Mouse (Mus musculus) retina, postnatal 1 day (tissue): ENCODE results near the gene Lrrc71.

Experiments
- DNase-seq: peaks from one replicate; pipeline ENCODE4 v3.0.0-alpha.2; 2012

Gene Lrrc71

GRCm38 (mm10) chr3:87763202-87763601 lies 14.8 kb upstream of the Lrrc71 start:
- no peak for DNase-seq

GRCm38 (mm10) chr3:87761408-87762375 lies 13.3 kb upstream of the Lrrc71 start:
- DNase-seq: no peak

- DNase-seq: no peak
Observed at GRCm38 (mm10) chr3:87758641-87759040, 10.2 kb upstream of the Lrrc71 start.

- no peak for DNase-seq
Observed at GRCm38 (mm10) chr3:87756488-87756887, 8.1 kb upstream of the Lrrc71 start.

GRCm38 (mm10) chr3:87755964-87756363 lies 7.5 kb upstream of the Lrrc71 start:
- DNase-seq: peak; percentile 89

- no peak for DNase-seq
Observed at GRCm38 (mm10) chr3:87753829-87754228, 5.4 kb upstream of the Lrrc71 start.

- no peak for DNase-seq
Observed at GRCm38 (mm10) chr3:87752567-87752966, 4.1 kb upstream of the Lrrc71 start.

GRCm38 (mm10) chr3:87749977-87750376 lies 1.6 kb upstream of the Lrrc71 start:
- DNase-seq: no peak

GRCm38 (mm10) chr3:87749036-87749435 lies 611 bp upstream of the Lrrc71 start:
- DNase-seq: peak; percentile 72

GRCm38 (mm10) chr3:87745036-87745659 lies 3.3 kb downstream of the Lrrc71 start:
- DNase-seq: peak; percentile 46

GRCm38 (mm10) chr3:87743927-87744326 lies 4.5 kb downstream of the Lrrc71 start:
- DNase-seq: no peak

GRCm38 (mm10) chr3:87742735-87743134 lies 5.7 kb downstream of the Lrrc71 start:
- no peak for DNase-seq

- DNase-seq: no peak
Observed at GRCm38 (mm10) chr3:87742013-87742412, 6.4 kb downstream of the Lrrc71 start.

GRCm38 (mm10) chr3:87738906-87739305 lies 9.5 kb downstream of the Lrrc71 start:
- no peak for DNase-seq

- DNase-seq: no peak
Observed at GRCm38 (mm10) chr3:87735335-87735734, 13.1 kb downstream of the Lrrc71 start.

- DNase-seq: no peak
Observed at GRCm38 (mm10) chr3:87733984-87734761, 14.3 kb downstream of the Lrrc71 start.

GRCm38 (mm10) chr3:87733098-87733497 lies 15.3 kb downstream of the Lrrc71 start:
- no peak for DNase-seq

GRCm38 (mm10) chr3:87728696-87729095 lies 19.7 kb downstream of the Lrrc71 start:
- DNase-seq: no peak

- no peak for DNase-seq
Observed at GRCm38 (mm10) chr3:87726191-87726590, 22.2 kb downstream of the Lrrc71 start.

- no peak for DNase-seq
Observed at GRCm38 (mm10) chr3:87725396-87726160, 22.8 kb downstream of the Lrrc71 start.

GRCm38 (mm10) chr3:87724556-87724955 lies 23.9 kb downstream of the Lrrc71 start:
- DNase-seq: no peak

GRCm38 (mm10) chr3:87718525-87718924 lies 29.9 kb downstream of the Lrrc71 start:
- no peak for DNase-seq
